Mouse (Mus musculus) embryonic fibroblast, embryonic 13.5 days (primary cell): Measurements from ENCODE around the gene Slc6a17.

Experiments
- CTCF ChIP-seq: IDR thresholded peaks from 2 replicates; pipeline ENCODE4 v1.5.1; 2011; ENCODE audit warnings: mild to moderate bottlenecking, control low read depth, low read length, moderate library complexity, borderline replicate concordance; ENCODE audit not compliant: insufficient read depth
- POLR2A ChIP-seq: IDR thresholded peaks from 2 replicates; pipeline ENCODE4 v1.6.1; 2011; ENCODE audit warnings: low read depth, mild to moderate bottlenecking, control low read depth, low read length, moderate library complexity

DNA sequence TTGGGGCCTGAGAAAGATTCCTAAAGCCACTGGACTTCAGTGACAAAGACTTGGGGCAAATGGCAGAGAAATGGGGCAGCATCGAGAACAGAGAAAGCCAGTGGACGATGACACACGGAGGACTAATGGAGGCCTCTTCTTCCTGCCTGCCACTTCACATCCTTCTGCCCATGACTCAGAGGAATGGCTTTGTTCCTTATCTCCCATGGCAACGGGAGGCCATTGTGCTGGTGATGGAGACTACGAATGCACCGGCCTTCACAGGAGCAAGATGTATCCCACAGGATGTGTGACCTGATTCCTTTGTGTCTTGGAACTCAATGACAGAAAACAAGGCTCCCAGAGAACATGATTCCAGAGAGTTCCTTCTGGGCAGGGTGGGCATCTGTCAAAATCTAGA lies 6.7 kb upstream of the Slc6a17 start:
- TF ChIP-seq POLR2A = no peak
- no peak for TF ChIP-seq CTCF
